Mouse (Mus musculus) heart, embryonic 11.5 days (tissue): ENCODE measurements around the gene BC034090. TPM values are rescaled to one million over a fixed set of nuclear protein-coding genes. Genes with fewer than 3 reads are reported as not detected.

ENCODE experiments used
- ATAC-seq: fragments of 200-750 bp; cut with Nextera tagmentation; replicated peaks from 2 replicates; pipeline ENCODE4 v1.8.0; 2017; ENCODE audit warnings: moderate library complexity; ENCODE audit not compliant: insufficient number of reproducible peaks, low FRiP score, low TSS enrichment
- H3K27ac ChIP-seq: fragments of 300-500 bp; sonication (generic); 2 replicates; pipeline ENCODE4 v1.5.1; 2014; ENCODE audit warnings: mild to moderate bottlenecking, low read depth, low read length
- H3K27me3 ChIP-seq: fragments of 300-500 bp; sonication (generic); 2 replicates; pipeline ENCODE4 v1.6.1; 2014; ENCODE audit warnings: mild to moderate bottlenecking, low read length, mixed read lengths; ENCODE audit not compliant: control insufficient read depth, insufficient read depth
- H3K36me3 ChIP-seq: fragments of 300-500 bp; sonication (generic); 2 replicates; pipeline ENCODE4 v1.6.1; 2014; ENCODE audit warnings: mild to moderate bottlenecking, low read length, moderate library complexity, mixed read lengths; ENCODE audit not compliant: control insufficient read depth, insufficient read depth
- H3K4me1 ChIP-seq: fragments of 300-500 bp; sonication (generic); 2 replicates; pipeline ENCODE4 v1.6.1; 2014; ENCODE audit warnings: low read length; ENCODE audit not compliant: control insufficient read depth, insufficient read depth
- H3K4me2 ChIP-seq: fragments of 300-500 bp; sonication (generic); 2 replicates; pipeline ENCODE4 v1.6.1; 2014; ENCODE audit warnings: mild to moderate bottlenecking, moderate library complexity
- H3K4me3 ChIP-seq: fragments of 300-500 bp; sonication (generic); 2 replicates; pipeline ENCODE4 v1.5.1; 2014; ENCODE audit warnings: low read depth, low read length
- H3K9ac ChIP-seq: fragments of 300-500 bp; sonication (generic); 2 replicates; pipeline ENCODE4 v1.6.1; 2014; ENCODE audit warnings: mild to moderate bottlenecking, low read depth, low read length, moderate library complexity
- H3K9me3 ChIP-seq: fragments of 300-500 bp; sonication (generic); replicated peaks from 2 replicates; pipeline ENCODE4 v1.6.1; 2016; ENCODE audit warnings: low read length; ENCODE audit not compliant: control insufficient read depth
- WGBS: fragments of 180-500 bp; shearing (Covaris S2); extraction: QIAGEN DNeasy Blood & Tissue Kit; methylation state at CpG from one replicate; pipeline ENCODE4 v1.1.7; 2014; ENCODE audit not compliant: insufficient replicate concordance; 5-methylcytosine and 5-hydroxymethylcytosine counted together
- polyA plus RNA-seq: library from polyadenylated mRNA; unstranded; fragments of >200 nt; fragmentation: Nextera tagmentation; extraction: Ambion mirVana; gene quantifications from 2 replicates; pipeline ENCODE4 v1.2.1, GENCODE M21; 2014

The BC034090 gene
- polyA plus RNA-seq, 1 experiment from 2014 or later: 5.4 TPM

DNA sequence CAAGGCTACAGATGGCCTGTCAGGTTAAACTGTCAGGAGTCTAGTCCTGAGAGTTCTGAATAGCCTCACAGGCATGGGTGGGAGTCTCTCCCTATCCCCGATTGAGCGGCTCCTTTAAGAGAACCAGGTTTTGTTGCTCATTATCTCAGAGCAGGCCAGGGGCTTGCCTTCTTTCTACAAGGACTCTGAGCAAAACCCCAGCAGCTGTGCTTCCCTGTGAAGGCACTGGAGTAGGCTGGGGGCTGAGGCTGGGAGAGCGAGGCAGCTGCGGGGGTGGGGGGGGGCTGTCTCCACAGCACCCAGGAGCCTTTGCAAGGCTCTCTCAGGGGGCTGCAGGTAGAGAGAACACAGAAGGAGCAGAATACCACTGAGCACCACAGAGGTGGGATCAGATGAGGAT, 5.1 kb downstream of the BC034090 start:
- WGBS: 75% methylated on average over 4 of the region's 4 CpGs
- Histone ChIP-seq H3K27ac (no peak overlapping the region), H3K9ac (peak overlapping the region; percentile 35; the same call in 1 of the 2 replicates), H3K36me3 (peaks cover 11% of the 10 kb centered on the region; the same call in 1 of the 2 replicates), H3K4me2 (no peak overlapping the region), H3K9me3 (no peaks in the 10 kb centered on the region), H3K27me3 (0 out of 2 replicates have a peak, but pooled peaks cover under 1% of the 10 kb centered on the region), H3K4me1 (peaks cover 49% of the 10 kb centered on the region), H3K4me3 (no peak overlapping the region)
- ATAC-seq: no peak

DNA sequence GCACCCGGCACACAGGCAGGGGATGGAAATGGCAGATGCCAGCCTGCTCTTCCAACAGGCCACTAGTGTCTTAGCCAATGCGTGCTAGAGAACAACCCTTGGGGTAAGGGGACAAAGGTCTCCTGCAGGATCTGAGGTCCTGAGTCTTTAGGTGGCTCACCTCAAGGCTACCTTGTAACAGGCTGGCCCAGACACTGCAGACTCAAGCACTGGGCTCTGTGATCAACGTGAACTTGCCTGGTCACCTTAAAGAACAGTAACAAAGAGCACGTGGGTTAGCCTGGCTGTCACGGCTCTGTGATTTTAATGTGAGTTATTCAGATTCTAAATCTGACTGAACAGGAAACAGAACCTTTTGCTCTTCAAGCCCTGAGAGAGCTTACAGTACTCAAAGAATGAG, 6.1 kb downstream of the BC034090 start:
- peaks cover 11% of the 10 kb centered on the region; the same call in 1 of the 2 replicates for H3K36me3 ChIP-seq
- peaks cover 59% of the 10 kb centered on the region for H3K4me1 ChIP-seq
- no peak overlapping the region for H3K4me2 ChIP-seq
- ATAC-seq: no peak
- H3K9ac ChIP-seq: no peak overlapping the region
- WGBS: 92% methylated on average over 5 of the region's 5 CpGs
- no peaks in the 10 kb centered on the region for H3K9me3 ChIP-seq
- no peak overlapping the region for H3K4me3 ChIP-seq
- no peak overlapping the region for H3K27ac ChIP-seq
- no peaks in the 10 kb centered on the region for H3K27me3 ChIP-seq

DNA sequence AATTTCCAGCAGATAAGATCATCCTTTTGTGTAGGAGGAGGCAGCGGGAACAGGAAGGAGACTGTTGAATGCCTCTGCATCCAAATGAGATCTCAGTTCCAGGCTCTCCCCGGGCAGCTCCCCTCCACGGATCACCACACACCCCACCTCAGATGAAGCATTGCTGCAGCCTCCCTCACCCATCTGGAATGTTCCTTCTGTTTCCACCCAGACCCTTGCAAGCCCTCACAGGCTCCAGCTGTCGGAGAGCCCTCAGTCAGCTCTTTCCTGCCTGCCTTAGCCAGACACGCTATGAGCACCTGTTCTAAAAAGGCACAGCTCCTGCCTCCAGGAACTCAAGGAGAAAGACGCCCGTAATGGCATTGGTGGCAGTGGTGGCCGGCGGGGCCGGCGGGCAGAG, 6.9 kb downstream of the BC034090 start:
- Histone ChIP-seq H3K27me3 (no peaks in the 10 kb centered on the region), H3K9ac (0 out of 2 replicates have a peak overlapping the region, but pooled peaks have one; percentile 2), H3K36me3 (peaks cover 11% of the 10 kb centered on the region; the same call in 1 of the 2 replicates), H3K9me3 (no peaks in the 10 kb centered on the region), H3K27ac (peak overlapping the region; percentile 55; the same call in 1 of the 2 replicates), H3K4me3 (no peak overlapping the region), H3K4me1 (peaks cover 58% of the 10 kb centered on the region), H3K4me2 (no peak overlapping the region)
- ATAC-seq: no peak
- 68% methylated on average over 11 of the region's 11 CpGs for WGBS

DNA sequence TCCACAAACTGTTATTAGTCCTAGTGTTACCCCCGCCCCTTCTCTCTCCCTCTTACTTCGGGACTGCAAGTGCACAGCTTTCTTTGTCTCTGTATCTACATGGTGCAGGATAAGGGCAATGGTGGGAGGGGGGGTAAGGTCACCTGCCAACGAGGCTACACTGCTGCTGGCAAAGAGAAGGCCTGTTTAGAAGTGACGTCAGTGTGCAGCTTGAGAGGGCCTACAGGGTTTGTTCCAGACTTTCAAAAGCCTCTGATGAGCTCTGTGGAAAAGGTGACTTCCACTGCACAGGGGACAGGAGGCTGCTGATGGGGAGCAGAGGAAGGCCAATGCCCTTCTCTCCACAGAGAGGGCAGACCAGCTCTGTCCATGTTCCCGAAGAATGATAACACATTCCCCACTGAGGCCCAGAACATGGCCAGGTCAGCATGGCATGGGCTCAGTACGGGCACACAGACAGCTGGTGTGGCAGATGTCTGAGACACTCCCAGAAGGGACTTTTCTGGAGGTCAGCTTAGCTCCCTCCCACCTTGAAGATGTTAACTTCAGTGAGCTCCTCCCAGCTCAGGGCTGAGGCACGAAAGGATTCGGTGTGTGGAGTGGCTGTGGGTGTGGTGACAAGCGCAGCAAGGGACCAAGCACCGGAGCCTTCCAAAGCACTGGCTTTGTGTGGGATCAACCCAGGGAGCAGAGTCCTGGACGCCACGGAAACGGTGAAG, 7.8 kb downstream of the BC034090 start:
- peaks cover 54% of the 10 kb centered on the region for H3K4me1 ChIP-seq
- 0 out of 2 replicates have a peak overlapping the region, but pooled peaks have one; percentile 7 for H3K4me2 ChIP-seq
- H3K27me3 ChIP-seq: no peaks in the 10 kb centered on the region
- no peak for ATAC-seq
- peak overlapping the region; percentile 44; the same call in 1 of the 2 replicates for H3K9ac ChIP-seq
- WGBS: 46% methylated on average over 13 of the region's 13 CpGs
- no peaks in the 10 kb centered on the region for H3K9me3 ChIP-seq
- peak overlapping the region; percentile 92 for H3K27ac ChIP-seq
- no peak overlapping the region for H3K4me3 ChIP-seq
- peaks cover 5% of the 10 kb centered on the region; the same call in 1 of the 2 replicates for H3K36me3 ChIP-seq

DNA sequence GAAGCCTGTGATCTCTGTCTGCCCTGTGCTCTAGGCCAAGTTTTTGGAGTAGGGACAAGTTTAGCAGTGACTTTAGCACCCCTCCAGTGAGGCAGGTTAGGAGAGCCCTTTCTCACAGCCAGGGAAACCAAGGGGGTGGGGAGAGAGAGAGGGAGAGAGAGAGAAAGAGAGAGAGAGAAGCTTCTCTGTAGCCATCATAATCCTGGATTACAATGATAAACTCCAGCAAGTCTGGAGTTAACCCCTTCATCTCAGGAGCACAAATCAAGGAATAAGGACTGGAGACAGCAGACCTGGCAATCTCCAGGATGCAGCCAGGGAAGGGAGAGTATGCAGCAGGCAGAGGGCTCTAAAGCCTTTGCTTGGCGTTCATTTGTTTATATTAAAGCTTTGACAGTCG, 8.6 kb downstream of the BC034090 start:
- no peak overlapping the region for H3K4me3 ChIP-seq
- 25% methylated on average over 2 of the region's 2 CpGs for WGBS
- no peaks in the 10 kb centered on the region for H3K9me3 ChIP-seq
- H3K4me1 ChIP-seq: peaks cover 54% of the 10 kb centered on the region
- peak overlapping the region; percentile 92; the same call in 1 of the 2 replicates for H3K27ac ChIP-seq
- H3K9ac ChIP-seq: no peak overlapping the region
- no peak overlapping the region for H3K4me2 ChIP-seq
- no peak for ATAC-seq
- peaks cover under 1% of the 10 kb centered on the region; the same call in 1 of the 2 replicates for H3K36me3 ChIP-seq
- no peaks in the 10 kb centered on the region for H3K27me3 ChIP-seq

DNA sequence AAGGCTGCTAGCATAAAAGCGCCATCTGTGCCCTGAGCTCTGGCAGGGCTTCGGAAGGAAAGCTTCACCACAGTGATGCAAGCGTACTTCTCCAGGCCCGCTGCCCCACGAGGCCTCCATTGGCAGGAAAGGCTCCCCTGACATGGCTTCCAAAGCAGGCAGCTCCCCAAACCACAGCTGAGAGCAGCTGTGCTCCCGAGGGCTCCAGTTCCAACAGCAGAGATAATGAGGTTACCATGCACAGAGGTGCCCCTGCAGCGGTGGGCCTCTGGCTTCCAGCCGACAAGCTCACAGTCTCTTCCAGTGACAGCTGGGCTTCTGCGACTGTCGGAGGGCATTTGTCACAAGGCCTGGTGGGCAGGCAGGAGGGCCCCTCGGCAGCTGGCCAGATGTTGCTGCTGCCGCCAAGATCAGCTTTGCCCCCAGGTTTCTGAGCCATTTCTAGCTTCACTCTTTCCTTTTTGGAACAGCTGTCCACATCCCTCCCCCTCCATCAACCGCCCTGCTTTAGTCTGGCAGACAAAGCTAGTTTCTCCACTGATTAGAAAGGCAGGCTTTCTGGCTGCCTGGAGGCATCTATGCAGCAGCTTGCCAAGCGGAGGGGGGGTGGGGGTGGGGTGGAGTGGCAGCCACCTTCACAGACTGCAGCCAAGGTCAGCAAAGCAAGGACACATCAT, 10.2 kb downstream of the BC034090 start:
- no peak for ATAC-seq
- Histone ChIP-seq H3K36me3 (no peaks in the 10 kb centered on the region), H3K4me2 (peak overlapping the region; percentile 44), H3K27me3 (no peaks in the 10 kb centered on the region), H3K4me3 (no peak overlapping the region), H3K9me3 (no peaks in the 10 kb centered on the region), H3K4me1 (peaks cover 66% of the 10 kb centered on the region), H3K27ac (peak overlapping the region; percentile 92), H3K9ac (peak overlapping the region; percentile 29)
- WGBS: 26% methylated on average over 14 of the region's 14 CpGs

DNA sequence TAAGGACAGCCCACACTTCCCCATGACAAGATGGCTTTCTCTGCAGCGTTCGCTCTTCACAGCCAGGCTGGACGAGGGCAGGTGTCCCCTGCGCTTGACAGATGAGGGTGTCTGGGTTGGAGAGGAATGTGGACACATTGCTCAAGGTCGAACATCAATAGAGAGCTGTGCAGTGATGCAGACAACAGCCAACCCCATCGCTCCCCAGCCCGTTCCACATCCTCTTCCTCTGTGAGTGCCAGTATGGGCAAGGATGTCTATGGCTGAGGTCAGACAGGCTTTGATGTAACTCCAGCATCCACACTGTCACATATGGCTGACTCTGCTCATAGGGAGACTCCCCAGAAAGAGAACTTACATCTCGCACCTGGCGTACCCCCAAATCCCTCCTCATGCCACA, 10.9 kb downstream of the BC034090 start:
- no peaks in the 10 kb centered on the region for H3K36me3 ChIP-seq
- H3K9me3 ChIP-seq: no peaks in the 10 kb centered on the region
- no peak overlapping the region for H3K4me2 ChIP-seq
- peak overlapping the region; percentile 92 for H3K27ac ChIP-seq
- WGBS: 72% methylated on average over 9 of the region's 9 CpGs
- H3K27me3 ChIP-seq: no peaks in the 10 kb centered on the region
- ATAC-seq: no peak
- H3K9ac ChIP-seq: no peak overlapping the region
- H3K4me3 ChIP-seq: no peak overlapping the region
- peaks cover 66% of the 10 kb centered on the region for H3K4me1 ChIP-seq

DNA sequence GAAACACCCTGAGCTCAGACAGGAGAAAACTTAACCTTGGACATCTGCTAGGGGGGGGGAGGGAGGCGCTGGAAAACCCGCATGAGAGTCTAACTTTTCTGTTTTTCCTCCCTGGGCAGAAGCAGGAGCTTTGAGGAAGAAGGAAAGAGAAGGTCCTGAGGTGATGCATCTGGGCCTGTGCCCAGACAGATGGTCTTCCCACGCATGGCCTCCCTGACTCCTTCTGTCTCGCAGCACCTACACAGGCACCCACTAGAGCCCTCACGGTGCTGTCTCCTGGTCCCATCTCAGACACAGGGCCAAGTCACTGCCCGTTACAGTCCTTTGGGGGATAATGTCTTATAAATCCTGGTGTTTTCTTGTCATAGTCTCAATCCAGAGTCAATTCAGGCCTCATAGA, 11.5 kb downstream of the BC034090 start:
- H3K27ac ChIP-seq: peak overlapping the region; percentile 29; the same call in 1 of the 2 replicates
- no peak for ATAC-seq
- peaks cover 62% of the 10 kb centered on the region for H3K4me1 ChIP-seq

More for the DNA sequence above, 11.5 kb downstream of the BC034090 start:
- H3K9ac ChIP-seq: peak overlapping the region; percentile 39; the same call in 1 of the 2 replicates
- no peaks in the 10 kb centered on the region for H3K36me3 ChIP-seq
- no peaks in the 10 kb centered on the region for H3K27me3 ChIP-seq
- no peaks in the 10 kb centered on the region for H3K9me3 ChIP-seq
- H3K4me2 ChIP-seq: no peak overlapping the region; the same call in 1 of the 2 replicates
- H3K4me3 ChIP-seq: no peak overlapping the region
- 80% methylated on average over 6 of the region's 6 CpGs for WGBS
